Mouse (Mus musculus): ENCODE measurements at regions not wholly inside any gene's neighbourhood (a gene's known extent, or its start where the extent isn't known, plus 50 kb on each side); places are given as distances from the start of the nearest gene placed in this dataset.

- no peak overlapping the region for H3K4me2 ChIP-seq (replicated peaks)
- no peak overlapping the region for H3K9ac ChIP-seq
- no peaks in the 10 kb centered on the region for H3K27me3 ChIP-seq
- no peak overlapping the region for H3K4me3 ChIP-seq
- H3K36me3 ChIP-seq: no peaks in the 10 kb centered on the region
- no peak overlapping the region for H3K27ac ChIP-seq
- ATAC-seq (ENCODE audit: low FRiP score, low read depth): no peak
- WGBS: 28% methylated on average over 4 of the region's 4 CpGs
- H3K9me3 ChIP-seq: no peaks in the 10 kb centered on the region
- no peaks in the 10 kb centered on the region for H3K4me1 ChIP-seq
Measured at GRCm38 (mm10) chr9:122687170-122687569, 60.0 kb upstream of the Topaz1 start.

GRCm38 (mm10) chr9:122691879-122692278, 55.3 kb upstream of the Topaz1 start:
- H3K27me3 ChIP-seq: no peaks in the 10 kb centered on the region
- H3K9me3 ChIP-seq: no peaks in the 10 kb centered on the region
- no peak overlapping the region for H3K4me3 ChIP-seq
- 67% methylated on average over 6 of the region's 6 CpGs for WGBS
- H3K36me3 ChIP-seq: no peaks in the 10 kb centered on the region
- no peak overlapping the region for H3K9ac ChIP-seq
- H3K4me2 ChIP-seq (replicated peaks): no peak overlapping the region
- no peak overlapping the region for H3K27ac ChIP-seq
- no peak for ATAC-seq (ENCODE audit: low FRiP score, low read depth)
- H3K4me1 ChIP-seq: no peaks in the 10 kb centered on the region

GRCm38 (mm10) chr9:122695724-122696123, 51.4 kb upstream of the Topaz1 start:
- no peak for ATAC-seq (ENCODE audit: low FRiP score, low read depth)
- WGBS: 22% methylated on average over 1 of the region's 1 CpGs
- Histone ChIP-seq H3K9me3 (no peaks in the 10 kb centered on the region), H3K4me1 (no peaks in the 10 kb centered on the region), H3K9ac (no peak overlapping the region), H3K27me3 (no peaks in the 10 kb centered on the region), H3K36me3 (no peaks in the 10 kb centered on the region), H3K4me3 (no peak overlapping the region), H3K27ac (no peak overlapping the region), H3K4me2 (replicated peaks) (no peak overlapping the region)

Small RNA genes in the stretch of these regions (microRNA-seq; reads per million reads assigned to microRNA genes)
- gene Mir138-1: 39.9 reads per million, percentile 42 among the genes with 10 or more reads in this experiment

All from limb, embryonic 13.5 days (tissue).